Mouse (Mus musculus) neutrophil, adult 5-6 weeks (primary cell): ENCODE measurements at regions not wholly inside any gene's neighbourhood (a gene's known extent, or its start where the extent isn't known, plus 50 kb on each side); places are given as distances from the start of the nearest gene placed in this dataset.
A peak's percentile ranks its signal among the peaks of the same experiment; 100 is the strongest.
"Not testable (repeated sequence)": the region's sequence is repeated elsewhere in the genome, so short reads cannot be mapped to it uniquely, and the experiment has no call there.

Experiments used
- ATAC-seq: fragments of 151-379, 151-347 bp; 2 replicates; pipeline ENCODE4 v1.8.0; 2017; ENCODE audit warnings: mild to moderate bottlenecking, moderate TSS enrichment; ENCODE audit not compliant: insufficient number of reproducible peaks, poor library complexity, low FRiP score, severe bottlenecking; ENCODE audit errors: extremely low read depth

DNA sequence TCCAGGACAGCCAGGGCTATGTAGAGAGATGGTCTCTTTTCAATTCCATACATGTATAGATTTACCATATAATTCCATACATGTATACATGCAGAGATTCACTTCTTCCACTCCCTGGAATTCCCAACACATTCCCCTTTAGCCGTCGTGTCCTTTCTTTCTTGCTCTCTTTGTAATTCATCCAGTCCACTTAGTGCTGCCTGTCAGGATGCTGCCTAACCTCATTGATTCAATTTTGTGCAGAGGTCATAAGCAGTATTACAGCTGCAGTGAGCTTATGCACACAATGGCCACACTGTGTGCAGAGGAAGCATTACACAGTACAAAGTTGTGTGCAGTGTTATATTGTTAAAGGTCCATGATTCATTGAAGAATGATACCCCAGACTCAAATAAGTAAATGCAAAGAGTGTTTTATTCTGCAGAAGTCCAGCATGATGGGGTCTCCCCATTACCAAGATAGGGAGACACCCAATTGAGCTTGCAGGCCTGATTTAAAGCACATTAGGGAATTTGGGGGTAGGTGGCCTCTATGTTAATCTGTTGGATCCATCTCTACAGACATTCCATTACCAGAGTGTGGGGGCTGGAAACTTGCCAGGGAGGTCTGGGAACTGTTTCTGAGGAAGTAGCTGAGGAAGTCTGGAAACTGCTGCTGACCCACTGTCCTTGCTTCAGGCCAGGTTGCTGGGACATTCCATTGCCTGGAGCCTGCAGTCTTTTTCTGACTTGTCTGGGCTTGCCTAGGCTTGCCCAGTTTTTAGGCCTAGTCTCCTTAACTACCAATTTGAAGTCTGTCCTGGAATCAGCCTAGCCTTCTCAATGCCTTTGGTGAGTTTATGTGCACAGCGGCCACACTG, 72.8 kb downstream of the Fam161a start:
- ATAC-seq = no peak

- ATAC-seq = no peak
Observed at GRCm38 (mm10) chr11:23081616-23082015, 74.3 kb downstream of the Fam161a start.

- not testable (repeated sequence) for ATAC-seq
Observed at GRCm38 (mm10) chr11:23083811-23084210, 76.5 kb downstream of the Fam161a start.

DNA sequence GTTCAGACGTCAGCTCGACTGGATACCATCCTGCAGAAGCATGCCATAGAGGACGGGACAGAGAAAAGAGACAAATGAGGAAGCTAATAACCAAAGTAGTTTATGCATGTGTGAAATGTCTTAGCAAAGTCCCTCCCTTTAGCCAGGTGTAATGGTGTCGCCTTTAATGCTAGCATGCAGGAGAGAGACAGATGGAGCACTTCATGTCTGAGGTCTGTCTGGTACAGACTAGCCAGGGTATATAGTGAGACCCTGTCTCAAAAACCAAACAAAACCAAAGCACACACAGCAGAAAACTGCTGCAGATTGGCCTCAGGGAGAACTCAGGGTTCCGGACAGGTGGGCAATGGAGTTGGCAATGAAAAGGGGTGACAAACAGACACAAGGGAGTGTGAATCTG, 88.0 kb downstream of the Fam161a start:
- no peak for ATAC-seq

DNA sequence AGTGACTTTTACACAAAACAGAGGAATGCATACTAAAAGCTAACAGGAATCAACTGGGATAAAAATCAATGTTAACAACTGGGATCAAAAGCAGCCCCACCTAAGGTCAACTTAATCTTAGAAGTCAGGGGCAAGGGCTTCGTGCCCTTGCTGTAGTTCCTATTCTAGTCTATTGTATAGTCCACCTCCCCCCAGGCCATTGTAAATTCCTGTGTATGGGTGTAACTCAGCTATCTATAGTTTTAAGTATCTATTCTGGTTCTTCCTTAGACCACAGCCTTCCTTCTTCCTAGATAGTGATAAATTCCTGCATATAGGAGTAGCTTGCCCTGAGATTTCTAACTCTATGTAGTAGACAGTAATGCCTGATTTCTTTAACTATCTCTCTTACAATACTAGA, 88.4 kb downstream of the Fam161a start:
- not testable (repeated sequence) for ATAC-seq

- no peak for ATAC-seq
Observed at GRCm38 (mm10) chr11:23096451-23097222, 89.3 kb downstream of the Fam161a start.

GRCm38 (mm10) chr11:23097223-23097490, 89.8 kb downstream of the Fam161a start:
- no peak for ATAC-seq

- no peak for ATAC-seq
Observed at GRCm38 (mm10) chr11:23114636-23115035, 107.3 kb downstream of the Fam161a start.

DNA sequence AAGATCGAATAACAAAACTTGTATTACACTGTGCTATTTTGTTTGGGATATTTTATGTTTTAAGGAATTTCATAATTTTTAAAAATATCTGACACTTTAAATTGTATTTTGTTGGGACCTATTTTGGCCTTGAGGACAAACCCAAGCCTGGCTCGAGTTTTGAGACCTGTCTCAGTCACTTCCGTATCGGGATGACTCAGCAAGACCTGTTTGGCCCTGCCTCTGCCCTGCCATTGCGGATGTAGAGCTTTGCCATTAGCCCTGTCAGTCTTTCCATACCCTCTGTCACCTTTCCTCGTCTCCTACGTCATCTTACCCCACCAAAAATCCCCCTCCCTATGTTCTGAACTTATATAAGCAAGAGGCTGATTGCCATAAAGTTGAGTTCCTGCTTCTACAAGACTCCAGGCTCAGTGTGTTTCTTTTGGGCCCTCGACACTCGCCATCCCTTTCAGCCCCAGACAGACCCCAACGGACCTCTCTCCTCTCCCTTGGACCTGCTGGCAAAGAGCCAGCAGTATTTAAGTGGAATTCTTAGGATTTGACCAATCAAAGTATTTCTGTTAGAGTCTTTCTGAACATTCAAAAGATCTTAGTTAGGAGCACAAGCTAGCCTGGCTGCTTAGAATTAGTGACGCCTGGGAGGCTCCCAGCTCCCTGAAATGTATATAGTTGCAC, 113.3 kb downstream of the Fam161a start:
- ATAC-seq = no peak

GRCm38 (mm10) chr11:23124198-23124951, 117.0 kb downstream of the Fam161a start:
- 0 out of 2 replicates have a peak, but pooled peaks have one; percentile 6 for ATAC-seq

GRCm38 (mm10) chr11:23131122-23131521, 123.8 kb downstream of the Fam161a start:
- ATAC-seq = no peak

GRCm38 (mm10) chr11:23131632-23132031, 124.2 kb upstream of the Xpo1 start:
- ATAC-seq = no peak

DNA sequence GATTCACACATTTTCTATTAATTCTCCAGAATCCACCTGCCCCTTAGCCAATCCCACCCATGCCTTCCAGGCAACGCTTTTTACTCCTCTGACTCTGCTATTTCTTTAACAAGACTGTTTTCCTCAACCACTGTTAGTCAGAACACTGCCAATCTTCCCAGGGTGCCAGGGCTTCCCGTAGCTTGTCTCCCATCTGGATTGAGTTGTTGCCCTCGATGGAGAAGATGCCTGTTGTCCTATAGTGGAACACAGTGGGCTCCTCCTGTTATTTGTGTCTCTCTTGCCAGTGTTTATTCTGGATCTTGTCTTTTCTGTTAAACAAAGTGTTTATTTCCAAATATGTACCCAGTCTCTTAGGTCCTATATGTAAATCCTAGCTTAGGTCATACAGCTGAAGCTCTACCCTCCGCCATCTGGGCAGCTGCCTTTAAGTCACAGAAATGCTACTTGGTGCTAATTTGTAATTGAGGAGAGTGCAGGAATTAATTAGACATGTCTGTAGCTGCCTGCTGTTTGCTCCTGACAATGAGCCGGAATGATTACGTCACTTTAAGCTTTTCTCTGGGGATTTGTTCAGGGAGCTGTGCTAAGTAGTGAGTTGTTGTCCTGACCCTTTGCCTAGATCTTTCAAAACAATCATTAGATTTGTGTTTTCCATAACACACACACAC, 115.3 kb upstream of the Xpo1 start:
- ATAC-seq = no peak

- ATAC-seq = no peak
Observed at GRCm38 (mm10) chr11:23141100-23141837, 114.6 kb upstream of the Xpo1 start.

DNA sequence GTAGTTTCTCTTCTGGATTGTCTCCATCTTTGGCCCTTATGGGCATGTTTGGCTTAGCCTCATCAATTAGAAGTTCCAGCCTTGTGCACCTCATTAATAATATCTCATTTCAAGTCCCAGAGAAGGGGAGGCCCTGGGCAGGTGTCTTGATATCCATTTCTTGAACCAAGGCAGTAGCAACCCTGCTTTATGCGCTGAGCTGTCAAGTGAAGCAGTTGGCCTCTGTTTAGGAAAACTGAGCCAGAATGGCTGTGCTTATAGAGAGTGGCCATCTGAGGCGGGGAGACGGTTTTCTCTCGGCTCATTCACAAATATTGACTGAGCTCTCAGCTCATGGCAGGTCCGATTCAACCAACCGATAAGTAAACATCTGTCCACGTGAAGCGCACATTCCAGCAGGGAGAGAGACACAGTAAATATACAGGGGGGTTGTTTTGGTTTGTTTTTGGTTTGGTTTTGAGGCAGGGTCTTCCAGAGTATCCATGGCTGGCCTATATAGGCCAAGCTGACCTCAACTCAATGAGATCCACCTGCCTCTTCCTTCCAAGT, 107.7 kb upstream of the Xpo1 start:
- ATAC-seq = no peak

GRCm38 (mm10) chr11:23149556-23150244, 106.1 kb upstream of the Xpo1 start:
- ATAC-seq = no peak

DNA sequence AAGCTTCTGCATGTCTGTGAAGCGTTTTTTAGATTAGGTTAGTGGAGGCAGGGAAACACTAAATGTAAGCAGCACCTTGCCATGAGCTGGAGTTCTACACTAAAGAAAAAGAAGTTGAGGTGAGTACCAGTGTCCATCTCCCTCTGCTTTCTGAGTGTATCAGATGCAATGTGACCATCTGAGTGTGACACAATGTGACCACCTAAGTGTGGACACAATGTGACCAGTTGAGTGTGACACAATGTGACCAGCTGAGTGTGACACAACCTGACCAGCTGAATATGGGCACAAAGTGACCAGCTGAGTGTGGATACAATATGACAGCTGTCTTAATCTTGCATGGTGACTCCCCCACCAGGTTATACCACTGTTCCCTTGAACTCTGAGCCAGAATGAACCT, 101.0 kb upstream of the Xpo1 start:
- no peak for ATAC-seq
